Mouse (Mus musculus): ENCODE measurements around the gene Chrna5. TPM values are rescaled to one million over a fixed set of nuclear protein-coding genes. Genes with fewer than 3 reads are reported as not detected.
"Not testable (repeated sequence)": the region's sequence is repeated elsewhere in the genome, so short reads cannot be mapped to it uniquely, and the experiment has no call there.

Chrna5 gene
- total and polyA plus RNA-seq, 3 experiments, result 0.16 to 1.4 (median 0.33) TPM

- Histone ChIP-seq H3K4me1 (ENCODE audit: insufficient read depth, low read depth, low read length) (peaks cover 34% of the 10 kb centered on the region), H3K36me3 (replicated peaks) (peaks cover 26% of the 10 kb centered on the region), H3K4me3 (ENCODE audit: low read depth, low read length) (no peak overlapping the region), H3K9me3 (replicated peaks) (no peaks in the 10 kb centered on the region), H3K27me3 (ENCODE audit: insufficient read depth, low read length) (peaks cover 17% of the 10 kb centered on the region)
- TF ChIP-seq POLR2AphosphoS5 (IDR thresholded peaks at IDR 0.05; ENCODE audit: insufficient replicate concordance, low read depth, low read length) (no peak), GATA1 (IDR thresholded peaks at IDR 0.05; ENCODE audit: borderline replicate concordance, low read length) (no peak), TAL1 (conservative IDR thresholded peaks at IDR 0.05; ENCODE audit: low read depth, low read length) (no peak), GATA2 (IDR thresholded peaks at IDR 0.05; ENCODE audit: borderline replicate concordance, low read depth, low read length) (no peak), CTCF (IDR thresholded peaks at IDR 0.05; ENCODE audit: low read depth, low read length) (no peak)
- no peak for ATAC-seq (ENCODE audit: extremely low read depth, insufficient number of reproducible peaks, low FRiP score, poor library complexity, severe bottlenecking)
- DNase-seq (ENCODE audit: low spot score), result no peak
Measured at GRCm38 (mm10) chr9:54949465-54949864, 31.2 kb upstream of the Chrna5 start.

DNA sequence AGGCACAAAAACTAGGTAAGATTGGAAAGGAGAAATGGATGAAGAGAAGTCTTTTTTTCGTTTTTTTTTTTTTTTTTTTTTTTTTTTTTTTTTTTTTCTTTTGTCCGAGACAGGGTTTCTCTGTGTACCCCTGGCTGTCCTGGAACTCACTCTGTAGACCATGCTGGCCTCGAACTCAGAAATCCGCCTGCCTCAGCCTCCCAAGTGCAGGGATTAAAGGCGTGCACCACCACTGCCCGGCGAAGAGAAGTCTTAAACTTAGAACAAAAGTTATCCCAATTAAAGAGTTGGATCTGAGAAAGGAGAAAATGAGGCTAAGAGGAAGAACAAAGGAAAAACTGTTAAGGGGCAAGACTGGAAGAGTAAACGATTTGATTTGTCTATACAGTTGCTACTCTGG lies 30.5 kb upstream of the Chrna5 start:
- Histone ChIP-seq H3K4me1 (ENCODE audit: insufficient read depth, low read depth, low read length) (peaks cover 35% of the 10 kb centered on the region), H3K4me3 (ENCODE audit: low read depth, low read length) (peak overlapping the region; percentile 87), H3K27me3 (ENCODE audit: insufficient read depth, low read length) (peaks cover 17% of the 10 kb centered on the region), H3K36me3 (replicated peaks) (peaks cover 30% of the 10 kb centered on the region)
- ATAC-seq (ENCODE audit: extremely low read depth, insufficient number of reproducible peaks, low FRiP score, poor library complexity, severe bottlenecking); H3K9me3 ChIP-seq (replicated peaks); DNase-seq (ENCODE audit: low spot score): not testable (repeated sequence)

DNA sequence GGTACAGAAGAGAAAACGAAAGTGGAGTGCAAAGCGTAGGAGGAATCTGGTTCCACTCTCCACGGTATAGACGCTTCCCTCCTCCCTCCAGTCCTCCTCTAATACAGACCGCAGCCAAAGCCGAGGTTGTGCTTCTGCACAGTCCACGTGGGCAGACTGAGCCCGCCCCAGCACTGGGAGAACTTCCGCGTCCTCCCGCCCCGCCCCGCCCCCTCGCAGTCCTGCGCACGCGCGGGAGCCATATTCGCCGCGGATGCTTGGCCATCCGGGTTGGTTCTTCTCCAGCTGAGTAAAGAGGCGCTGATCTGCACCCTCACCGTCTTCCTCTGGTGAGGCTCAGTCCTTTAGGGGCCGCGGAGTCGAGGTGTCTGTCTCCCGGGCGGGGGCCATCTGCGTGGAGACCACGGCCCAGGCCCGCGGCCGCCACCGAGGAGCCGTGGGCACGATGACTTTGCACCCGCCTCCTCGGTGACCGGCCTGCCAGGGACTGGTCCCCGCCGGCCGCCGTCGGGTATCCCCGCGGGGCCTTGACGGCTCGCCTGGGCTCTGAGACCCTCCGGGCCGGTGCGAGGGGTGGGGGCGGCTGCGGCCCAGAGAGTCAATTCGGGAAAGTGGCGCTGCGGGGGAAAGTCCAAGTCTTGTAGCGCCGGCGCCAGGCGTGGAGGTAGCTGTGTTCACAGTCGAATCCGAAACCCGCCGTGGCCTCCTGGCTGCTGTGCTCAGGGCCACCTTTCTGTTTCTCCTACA lies 29.9 kb upstream of the Chrna5 start, which contains the start of the genes Psma4 and AY074887:
Psma4 (plus strand) TSS at position 216 of the 747 bp plus-strand sequence.
AY074887 (minus strand) TSS at position 424 of the 747 bp plus-strand sequence.
- TF ChIP-seq GATA2 (IDR thresholded peaks at IDR 0.05; ENCODE audit: borderline replicate concordance, low read depth, low read length), result no peak
- no peak for TF ChIP-seq TAL1 (conservative IDR thresholded peaks at IDR 0.05; ENCODE audit: low read depth, low read length)
- TF ChIP-seq GATA1 (IDR thresholded peaks at IDR 0.05; ENCODE audit: borderline replicate concordance, low read length), result no peak
- no peak for TF ChIP-seq POLR2AphosphoS5 (IDR thresholded peaks at IDR 0.05; ENCODE audit: insufficient replicate concordance, low read depth, low read length)
- no peak for TF ChIP-seq CTCF (IDR thresholded peaks at IDR 0.05; ENCODE audit: low read depth, low read length)
- DNase-seq (ENCODE audit: low spot score) (peak; percentile 87), ATAC-seq (ENCODE audit: extremely low read depth, insufficient number of reproducible peaks, low FRiP score, poor library complexity, severe bottlenecking) (peak; percentile 100)
- Histone ChIP-seq H3K4me1 (ENCODE audit: insufficient read depth, low read depth, low read length) (peaks cover 41% of the 10 kb centered on the region), H3K9me3 (replicated peaks) (no peaks in the 10 kb centered on the region), H3K27me3 (ENCODE audit: insufficient read depth, low read length) (peaks cover 17% of the 10 kb centered on the region), H3K36me3 (replicated peaks) (peaks cover 35% of the 10 kb centered on the region), H3K4me3 (ENCODE audit: low read depth, low read length) (peak within 1 kb of the TSS; percentile 87)

- Histone ChIP-seq H3K4me1 (ENCODE audit: insufficient read depth, low read depth, low read length) (no peaks in the 10 kb centered on the region), H3K27me3 (ENCODE audit: insufficient read depth, low read length) (0 out of 2 replicates have a peak, but pooled peaks cover 4% of the 10 kb centered on the region), H3K4me3 (ENCODE audit: low read depth, low read length) (no peak overlapping the region), H3K36me3 (replicated peaks) (peaks cover 47% of the 10 kb centered on the region), H3K9me3 (replicated peaks) (peaks cover 7% of the 10 kb centered on the region)
- TF ChIP-seq POLR2AphosphoS5 (IDR thresholded peaks at IDR 0.05; ENCODE audit: insufficient replicate concordance, low read depth, low read length), result no peak
- no peak for ATAC-seq (ENCODE audit: extremely low read depth, insufficient number of reproducible peaks, low FRiP score, poor library complexity, severe bottlenecking)
- DNase-seq (ENCODE audit: low spot score), result no peak
Measured at GRCm38 (mm10) chr9:54961059-54961458, 19.6 kb upstream of the Chrna5 start.

DNA sequence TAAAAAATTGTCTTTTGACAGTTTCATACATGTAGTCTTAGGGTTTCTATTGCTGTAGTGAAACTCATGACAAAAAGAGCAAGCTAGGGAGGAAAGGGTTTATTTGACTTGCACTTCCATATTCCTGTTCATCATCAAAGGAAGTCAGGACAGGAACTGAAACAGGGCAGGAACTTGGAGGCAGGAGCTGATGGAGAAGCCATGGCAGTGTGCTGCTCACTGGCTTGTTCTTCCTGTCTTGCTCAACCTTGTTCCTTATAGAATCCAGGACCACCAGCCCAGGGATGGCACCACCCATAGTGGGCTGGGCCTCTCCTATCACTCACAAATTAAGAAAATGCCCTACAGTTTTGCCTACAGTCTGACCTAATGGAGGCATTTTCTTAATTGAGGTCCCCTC lies 17.0 kb upstream of the Chrna5 start:
- peaks cover 22% of the 10 kb centered on the region for H3K36me3 ChIP-seq (replicated peaks)
- no peak for DNase-seq (ENCODE audit: low spot score)

DNA sequence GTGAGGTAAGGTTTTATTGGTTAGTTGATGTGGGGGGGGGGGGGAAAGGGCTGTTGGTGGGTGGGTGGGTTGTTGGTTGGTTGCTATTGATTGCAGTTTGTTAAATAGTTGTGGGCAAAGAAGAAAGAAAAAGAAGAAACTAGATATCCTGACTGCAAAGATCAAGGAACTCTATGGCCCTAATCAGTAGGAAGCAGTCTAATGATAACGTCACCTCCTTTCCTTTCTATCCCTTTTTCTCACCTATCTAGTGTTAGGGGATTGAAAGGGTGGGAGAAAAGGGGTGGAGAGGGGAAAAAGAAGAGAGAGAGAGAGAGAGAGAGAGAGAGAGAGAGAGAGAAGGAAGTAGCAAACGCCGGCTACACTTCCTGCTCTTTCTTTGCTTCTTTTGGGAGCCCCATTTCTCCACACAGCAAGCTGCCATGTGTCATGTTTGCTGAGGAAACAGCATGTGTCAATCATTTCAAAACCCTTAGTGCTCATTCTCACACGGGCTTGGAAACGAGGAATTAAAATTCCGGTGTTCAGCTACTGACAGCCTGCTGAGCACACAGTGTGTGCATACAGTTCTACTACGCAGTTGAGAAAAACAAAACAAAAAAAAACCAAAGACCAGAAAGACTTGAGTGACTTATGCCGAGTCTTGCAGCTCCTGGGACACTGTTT lies 10.6 kb upstream of the Chrna5 start:
- H3K4me3 ChIP-seq (ENCODE audit: low read depth, low read length), result no peak overlapping the region
- DNase-seq (ENCODE audit: low spot score) (no peak), ATAC-seq (ENCODE audit: extremely low read depth, insufficient number of reproducible peaks, low FRiP score, poor library complexity, severe bottlenecking) (no peak)
- TF ChIP-seq TAL1 (conservative IDR thresholded peaks at IDR 0.05; ENCODE audit: low read depth, low read length), result no peak
- no peak for TF ChIP-seq GATA1 (IDR thresholded peaks at IDR 0.05; ENCODE audit: borderline replicate concordance, low read length)
- no peaks in the 10 kb centered on the region for H3K36me3 ChIP-seq (replicated peaks)
- peaks cover 11% of the 10 kb centered on the region for H3K27me3 ChIP-seq (ENCODE audit: insufficient read depth, low read length)
- 0 out of 2 replicates have a peak, but pooled peaks cover 2% of the 10 kb centered on the region for H3K9me3 ChIP-seq (replicated peaks)
- peaks cover 10% of the 10 kb centered on the region; the same call in 1 of the 2 replicates for H3K4me1 ChIP-seq (ENCODE audit: insufficient read depth, low read depth, low read length)

More for the DNA sequence above, 17.0 kb upstream of the Chrna5 start:
- no peak overlapping the region for H3K4me3 ChIP-seq (ENCODE audit: low read depth, low read length)
- H3K4me1 ChIP-seq (ENCODE audit: insufficient read depth, low read depth, low read length), result no peaks in the 10 kb centered on the region
- ATAC-seq (ENCODE audit: extremely low read depth, insufficient number of reproducible peaks, low FRiP score, poor library complexity, severe bottlenecking), result no peak
- 0 out of 2 replicates have a peak, but pooled peaks cover 4% of the 10 kb centered on the region for H3K27me3 ChIP-seq (ENCODE audit: insufficient read depth, low read length)
- H3K9me3 ChIP-seq (replicated peaks), result peaks cover 10% of the 10 kb centered on the region
- no peak for TF ChIP-seq GATA2 (IDR thresholded peaks at IDR 0.05; ENCODE audit: borderline replicate concordance, low read depth, low read length)
- TF ChIP-seq POLR2AphosphoS5 (IDR thresholded peaks at IDR 0.05; ENCODE audit: insufficient replicate concordance, low read depth, low read length), result no peak
- TF ChIP-seq TAL1 (conservative IDR thresholded peaks at IDR 0.05; ENCODE audit: low read depth, low read length), result no peak
- no peak for TF ChIP-seq CTCF (IDR thresholded peaks at IDR 0.05; ENCODE audit: low read depth, low read length)
- TF ChIP-seq GATA1 (IDR thresholded peaks at IDR 0.05; ENCODE audit: borderline replicate concordance, low read length), result no peak

Data from G1E (cell line).